Mouse (Mus musculus) erythroblast, embryonic 14.5 days (primary cell): ENCODE results near the gene Slc25a38. TPM values are rescaled to one million over a fixed set of nuclear protein-coding genes. Genes with fewer than 3 reads are reported as not detected.

Experiments
- H3K27me3 ChIP-seq: 2 replicates; pipeline ENCODE4 v1.6.1; 2012; ENCODE audit warnings: inconsistent platforms; ENCODE audit not compliant: control insufficient read depth
- H3K36me3 ChIP-seq: 2 replicates; pipeline ENCODE4 v1.6.1; 2012; ENCODE audit warnings: mild to moderate bottlenecking, inconsistent platforms; ENCODE audit not compliant: control insufficient read depth
- H3K4me1 ChIP-seq: 2 replicates; pipeline ENCODE4 v1.6.1; 2012; ENCODE audit warnings: inconsistent platforms; ENCODE audit not compliant: control insufficient read depth
- H3K4me3 ChIP-seq: replicated peaks from 2 replicates; pipeline ENCODE3; 2012; ENCODE audit warnings: moderate library complexity, mild to moderate bottlenecking, inconsistent platforms
- H3K9me3 ChIP-seq: 2 replicates; pipeline ENCODE4 v1.6.1; 2012; ENCODE audit warnings: low read length, inconsistent platforms, mixed read lengths; ENCODE audit not compliant: control insufficient read depth
- GATA1 ChIP-seq: IDR thresholded peaks from 2 replicates; pipeline ENCODE4 v1.6.1; 2012; ENCODE audit warnings: low read length, inconsistent platforms, mixed read lengths
- TAL1 ChIP-seq: IDR thresholded peaks from 3 replicates; pipeline ENCODE4 v1.6.1; 2012; ENCODE audit warnings: low read length, inconsistent platforms, mixed read lengths
- polyA plus RNA-seq: library from polyadenylated mRNA; stranded (reverse); fragments of >175 nt; gene quantifications from 2 replicates; pipeline ENCODE4 v1.2.3, GENCODE M21; 2012

The Slc25a38 gene
- polyA plus RNA-seq, 1 experiment, result 22.5 TPM

DNA sequence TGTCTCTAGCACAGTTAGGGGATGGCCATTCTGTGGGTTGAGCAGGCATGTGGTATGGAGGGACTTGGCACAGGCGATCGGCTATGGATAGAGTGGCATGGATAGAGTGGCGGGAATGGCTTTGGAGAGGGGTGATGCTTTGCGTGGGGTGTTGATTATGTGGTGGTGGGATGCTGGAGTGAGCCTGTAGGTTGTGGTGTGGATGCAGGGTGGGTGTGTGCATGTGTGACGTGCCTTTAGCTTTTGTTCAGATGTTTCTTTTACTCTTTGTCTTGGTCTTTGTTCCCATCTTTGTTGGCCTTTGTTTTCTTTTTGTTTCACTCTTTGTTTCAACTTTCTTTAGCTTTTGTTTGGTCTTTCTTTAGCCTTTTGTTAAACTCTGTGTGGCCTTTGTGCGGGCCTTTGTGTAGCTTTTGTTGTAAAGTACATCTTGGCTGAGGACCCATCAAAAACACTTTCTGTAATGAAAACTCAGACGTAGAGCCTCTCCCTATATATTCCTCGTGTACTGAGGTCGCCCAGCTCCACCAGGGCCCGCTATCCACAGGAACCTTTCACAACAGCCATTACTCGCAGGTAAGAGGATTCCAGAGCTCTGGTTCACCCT is 39.2 kb downstream of the Slc25a38 start, which contains the start of gene Mobp:
Mobp (plus strand) TSS at position 486 of the 607 bp plus-strand sequence.
- Histone ChIP-seq H3K27me3 (no peaks in the 10 kb centered on the region; the same call in 1 of the 2 replicates), H3K4me3 (no peak within 1 kb of the TSS), H3K9me3 (no peaks in the 10 kb centered on the region), H3K36me3 (no peaks in the 10 kb centered on the region), H3K4me1 (no peaks in the 10 kb centered on the region; the same call in 1 of the 2 replicates)
- TF ChIP-seq GATA1 (no peak), TAL1 (no peak)

DNA sequence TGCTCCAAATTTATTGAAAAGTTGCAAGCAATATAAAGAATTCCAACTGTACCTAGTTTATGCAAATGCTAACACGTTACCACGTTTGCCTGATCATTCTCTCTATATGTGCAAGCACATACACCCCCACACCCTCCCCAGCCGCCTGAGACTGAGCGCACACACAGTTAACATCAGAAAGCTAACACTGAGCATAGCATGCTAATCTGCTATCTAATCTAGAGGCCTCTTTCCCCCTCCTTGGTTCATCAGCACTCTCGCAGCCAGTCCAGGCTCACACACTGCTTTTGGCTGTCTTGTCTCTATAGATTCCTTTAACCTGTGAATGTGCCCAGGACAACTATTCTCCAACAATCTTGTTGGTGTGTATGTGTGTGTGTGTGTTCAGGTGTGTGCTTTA is 41.0 kb downstream of the Slc25a38 start:
- Histone ChIP-seq H3K4me3 (no peak overlapping the region), H3K27me3 (no peaks in the 10 kb centered on the region; the same call in 1 of the 2 replicates), H3K4me1 (no peaks in the 10 kb centered on the region; the same call in 1 of the 2 replicates), H3K36me3 (no peaks in the 10 kb centered on the region), H3K9me3 (no peaks in the 10 kb centered on the region)
- TF ChIP-seq GATA1 (no peak), TAL1 (no peak)

DNA sequence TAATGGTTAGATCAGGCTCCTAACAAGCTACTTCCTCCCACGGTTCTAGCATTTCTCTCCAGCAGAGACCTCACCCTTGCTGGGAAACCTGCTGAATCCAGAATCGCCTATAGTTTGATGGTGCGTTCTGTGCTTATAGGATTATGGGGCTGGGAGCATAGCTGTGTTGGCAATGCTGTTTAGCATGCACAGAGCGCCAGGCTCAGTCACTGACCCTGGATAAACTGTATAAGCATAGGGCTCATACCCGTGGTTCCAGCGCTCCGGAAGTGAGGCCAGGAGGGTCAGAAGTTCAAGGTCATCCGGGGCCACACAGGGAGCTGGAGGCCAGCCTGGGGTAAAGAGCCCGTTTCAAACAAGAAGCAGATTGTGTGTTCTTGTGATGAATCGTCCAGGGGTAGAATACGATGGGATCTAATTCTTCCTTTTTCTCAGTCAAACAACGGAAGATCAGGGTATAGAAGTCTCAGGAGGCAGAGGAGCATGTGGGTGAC is 41.8 kb downstream of the Slc25a38 start:
- Histone ChIP-seq H3K27me3 (no peaks in the 10 kb centered on the region; the same call in 1 of the 2 replicates), H3K9me3 (no peaks in the 10 kb centered on the region), H3K4me1 (no peaks in the 10 kb centered on the region; the same call in 1 of the 2 replicates), H3K4me3 (no peak overlapping the region), H3K36me3 (no peaks in the 10 kb centered on the region)
- TF ChIP-seq TAL1, result no peak

DNA sequence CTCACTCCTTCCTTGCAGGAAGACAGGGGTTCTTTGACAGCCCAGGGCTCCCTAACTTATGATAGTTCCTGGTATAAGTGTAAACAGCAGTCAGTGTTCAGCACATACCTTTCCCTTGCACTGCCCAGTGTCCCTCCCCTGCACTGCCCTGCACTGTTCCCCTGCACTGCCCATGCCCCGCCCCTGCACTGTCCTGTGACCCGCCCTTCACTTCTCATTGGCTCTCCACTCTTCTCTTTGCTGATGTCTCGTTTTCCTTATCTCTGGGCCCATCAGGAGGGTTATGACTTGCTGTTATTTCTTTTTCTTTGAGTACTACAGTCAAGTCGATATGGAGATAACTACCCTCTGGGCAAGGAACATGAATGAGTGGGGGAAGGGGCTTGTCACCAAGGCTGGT is 47.9 kb downstream of the Slc25a38 start:
- H3K36me3 ChIP-seq, result no peaks in the 10 kb centered on the region
- no peak overlapping the region for H3K4me3 ChIP-seq
- TF ChIP-seq GATA1, result peak; percentile 37; the same call in 1 of the 2 replicates
- TF ChIP-seq TAL1, result no peak
- H3K9me3 ChIP-seq, result 0 out of 2 replicates have a peak, but pooled peaks cover 2% of the 10 kb centered on the region
- no peaks in the 10 kb centered on the region for H3K27me3 ChIP-seq
- peaks cover 6% of the 10 kb centered on the region for H3K4me1 ChIP-seq

DNA sequence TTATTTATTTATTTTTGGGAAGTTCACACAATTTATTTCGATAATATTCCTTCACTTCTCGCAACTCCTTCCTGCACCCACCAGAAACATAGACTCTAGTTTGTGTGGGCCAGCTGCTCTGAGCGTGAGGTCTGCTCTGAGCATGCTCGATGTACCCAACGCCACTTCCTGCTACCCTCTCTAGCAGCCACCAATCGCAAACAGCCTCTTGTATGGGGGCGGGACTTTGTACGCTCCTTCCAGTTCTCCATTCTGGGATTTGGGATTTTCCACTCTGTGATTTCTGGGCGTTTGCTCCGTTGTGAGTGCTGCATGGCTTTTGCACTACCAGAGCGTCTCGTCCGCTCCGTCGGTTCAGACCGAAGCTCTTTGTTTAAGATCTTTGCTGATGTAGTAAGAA is 53.7 kb downstream of the Slc25a38 start:
- Histone ChIP-seq H3K27me3 (peaks cover 8% of the 10 kb centered on the region; the same call in 1 of the 2 replicates), H3K36me3 (no peaks in the 10 kb centered on the region), H3K4me3 (no peak overlapping the region), H3K4me1 (no peaks in the 10 kb centered on the region), H3K9me3 (no peaks in the 10 kb centered on the region)
- no peak for TF ChIP-seq GATA1
- TF ChIP-seq TAL1, result no peak

DNA sequence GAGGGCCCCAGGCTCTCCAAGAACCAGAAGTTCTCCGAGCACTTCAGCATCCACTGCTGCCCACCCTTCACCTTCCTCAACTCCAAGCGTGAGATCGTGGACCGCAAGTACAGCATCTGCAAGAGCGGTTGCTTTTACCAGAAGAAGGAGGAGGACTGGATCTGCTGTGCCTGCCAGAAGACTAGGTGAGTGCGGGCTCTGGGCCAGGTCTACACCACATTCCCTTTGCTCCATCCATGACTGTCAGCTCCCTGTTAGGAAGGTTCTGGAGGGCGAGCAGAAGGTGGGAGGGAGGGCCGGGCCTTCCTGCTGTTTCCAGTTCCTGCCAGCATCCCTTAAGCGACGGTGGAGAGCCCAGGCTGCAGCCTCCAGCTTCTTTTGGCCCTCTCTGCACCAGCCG is 57.7 kb downstream of the Slc25a38 start:
- Histone ChIP-seq H3K4me3 (no peak overlapping the region), H3K27me3 (peaks cover 12% of the 10 kb centered on the region; the same call in 1 of the 2 replicates), H3K4me1 (no peaks in the 10 kb centered on the region), H3K36me3 (no peaks in the 10 kb centered on the region), H3K9me3 (peaks cover 11% of the 10 kb centered on the region)
- no peak for TF ChIP-seq TAL1
- TF ChIP-seq GATA1, result no peak

DNA sequence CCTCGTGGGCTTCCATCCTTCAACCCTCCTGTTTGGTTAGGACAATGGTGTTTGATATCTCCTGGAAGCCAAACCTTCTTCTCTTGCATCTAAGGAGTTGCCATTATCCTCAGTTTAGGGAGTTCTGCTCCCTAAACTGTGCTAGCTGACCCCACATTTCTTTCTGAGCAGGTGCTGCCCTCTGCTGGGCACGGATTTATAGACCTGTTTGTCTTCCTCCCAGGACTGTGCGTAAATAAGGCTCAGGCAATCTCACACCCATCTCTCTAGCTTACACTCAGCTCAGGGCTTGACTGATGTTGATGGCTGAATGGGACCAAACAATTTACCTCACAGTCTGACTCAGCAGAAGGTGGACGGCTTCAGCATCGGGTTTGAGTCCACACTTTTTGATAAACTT is 61.1 kb downstream of the Slc25a38 start:
- peaks cover 23% of the 10 kb centered on the region for H3K9me3 ChIP-seq
- no peak overlapping the region for H3K4me3 ChIP-seq
- H3K27me3 ChIP-seq, result peaks cover 12% of the 10 kb centered on the region; the same call in 1 of the 2 replicates
- no peaks in the 10 kb centered on the region for H3K36me3 ChIP-seq
- no peaks in the 10 kb centered on the region for H3K4me1 ChIP-seq
- no peak for TF ChIP-seq TAL1
- no peak for TF ChIP-seq GATA1

Other genes with a start within 250 kb of the Slc25a38 start
- gene Wdr48, start 215.5 kb upstream of the Slc25a38 start, polyA plus RNA-seq, result 1.3 and 1.4 TPM in 2 replicates
- gene Gorasp1, start 172.8 kb upstream of the Slc25a38 start, polyA plus RNA-seq, result 0.49 and 0.59 TPM in 2 replicates
- gene Ttc21a, start 172.8 kb upstream of the Slc25a38 start, polyA plus RNA-seq, result not detected in 2 replicates
- gene Csrnp1, start 125.7 kb upstream of the Slc25a38 start, polyA plus RNA-seq, result 0.12 and 0.23 TPM in 2 replicates
- not detected in 2 replicates for gene Xirp1, start 86.8 kb upstream of the Slc25a38 start, polyA plus RNA-seq
- gene Cx3cr1, start 40.5 kb upstream of the Slc25a38 start, polyA plus RNA-seq, result 0.01 TPM in 2 replicates
- gene Ccr8, start 18.3 kb upstream of the Slc25a38 start, polyA plus RNA-seq, result not detected in 2 replicates
- gene Rpsa, start 17.3 kb downstream of the Slc25a38 start, polyA plus RNA-seq, result 245 and 656 TPM in 2 replicates
- 0.03 TPM in 1 of 2 replicates, not detected in the other for gene Mobp, start 39.3 kb downstream of the Slc25a38 start, polyA plus RNA-seq
- gene Myrip, start 191.1 kb downstream of the Slc25a38 start, polyA plus RNA-seq, result not detected in 2 replicates